Mouse (Mus musculus) heart, adult 18-20 months (tissue): ENCODE measurements around the gene Sapcd1. TPM values are rescaled to one million over a fixed set of nuclear protein-coding genes. Genes with fewer than 3 reads are reported as not detected.
"Not testable (repeated sequence)": the region's sequence is repeated elsewhere in the genome, so short reads cannot be mapped to it uniquely, and the experiment has no call there.

Source experiments
- DNase-seq, 2 experiments: peaks; one replicate each; pipeline ENCODE4 v3.0.0; 2021 to 2022; ENCODE audit warnings: mixed read lengths in 1 of 2
- total RNA-seq, 2 experiments: library from RNA; stranded (reverse); gene quantifications; 2 replicates each; pipeline ENCODE4 v1.2.3; 2021

The Sapcd1 gene
- total RNA-seq, 2 experiments from 2014 or later: not detected

GRCm38 (mm10) chr17:35007387-35007991 is 20.3 kb downstream of the Sapcd1 start:
- no peak for DNase-seq

- not testable (repeated sequence) for DNase-seq
Measured at GRCm38 (mm10) chr17:35005902-35006301, 21.9 kb downstream of the Sapcd1 start.

GRCm38 (mm10) chr17:35005158-35005557 is 22.7 kb downstream of the Sapcd1 start:
- DNase-seq: no peak

- no peak for DNase-seq
Measured at GRCm38 (mm10) chr17:35004075-35004717, 23.6 kb downstream of the Sapcd1 start.

- no peak for DNase-seq
Measured at GRCm38 (mm10) chr17:35003022-35003838, 24.6 kb downstream of the Sapcd1 start.

- DNase-seq: no peak
Measured at GRCm38 (mm10) chr17:35002153-35002865, 25.5 kb downstream of the Sapcd1 start.

GRCm38 (mm10) chr17:35001452-35002152 is 26.2 kb downstream of the Sapcd1 start:
- DNase-seq: no peak

- DNase-seq: peak; percentile 91 to 93
Measured at GRCm38 (mm10) chr17:35000717-35001451, 26.9 kb downstream of the Sapcd1 start, which contains the start of gene Vars. Gene Vars (plus strand): TSS chr17:35000987.

- DNase-seq: not testable (repeated sequence)
Measured at GRCm38 (mm10) chr17:34999871-35000716, 27.7 kb downstream of the Sapcd1 start.

- DNase-seq: no peak
Measured at GRCm38 (mm10) chr17:34998526-34999430, 29.0 kb downstream of the Sapcd1 start.

- no peak for DNase-seq
Measured at GRCm38 (mm10) chr17:34997142-34997483, 30.7 kb downstream of the Sapcd1 start.

- no peak for DNase-seq
Measured at GRCm38 (mm10) chr17:34996411-34997141, 31.2 kb downstream of the Sapcd1 start.

- not testable (repeated sequence) for DNase-seq
Measured at GRCm38 (mm10) chr17:34995927-34996326, 31.9 kb downstream of the Sapcd1 start.

GRCm38 (mm10) chr17:34995192-34995591 is 32.6 kb downstream of the Sapcd1 start:
- not testable (repeated sequence) for DNase-seq

GRCm38 (mm10) chr17:34994751-34995150 is 33.1 kb downstream of the Sapcd1 start:
- DNase-seq: no peak

- DNase-seq: peak in 1 of 2 experiments; percentile 52
Measured at GRCm38 (mm10) chr17:34984218-34984617, 43.6 kb downstream of the Sapcd1 start.

- DNase-seq: no peak
Measured at GRCm38 (mm10) chr17:34982328-34982727, 45.5 kb downstream of the Sapcd1 start.

GRCm38 (mm10) chr17:34981690-34982180 is 46.1 kb downstream of the Sapcd1 start, which contains the start of gene Lsm2:
Gene Lsm2 (plus strand): TSS chr17:34981862.
- peak; percentile 95 to 96 for DNase-seq
